Mouse (Mus musculus): ENCODE results near the gene Oat.

DNA sequence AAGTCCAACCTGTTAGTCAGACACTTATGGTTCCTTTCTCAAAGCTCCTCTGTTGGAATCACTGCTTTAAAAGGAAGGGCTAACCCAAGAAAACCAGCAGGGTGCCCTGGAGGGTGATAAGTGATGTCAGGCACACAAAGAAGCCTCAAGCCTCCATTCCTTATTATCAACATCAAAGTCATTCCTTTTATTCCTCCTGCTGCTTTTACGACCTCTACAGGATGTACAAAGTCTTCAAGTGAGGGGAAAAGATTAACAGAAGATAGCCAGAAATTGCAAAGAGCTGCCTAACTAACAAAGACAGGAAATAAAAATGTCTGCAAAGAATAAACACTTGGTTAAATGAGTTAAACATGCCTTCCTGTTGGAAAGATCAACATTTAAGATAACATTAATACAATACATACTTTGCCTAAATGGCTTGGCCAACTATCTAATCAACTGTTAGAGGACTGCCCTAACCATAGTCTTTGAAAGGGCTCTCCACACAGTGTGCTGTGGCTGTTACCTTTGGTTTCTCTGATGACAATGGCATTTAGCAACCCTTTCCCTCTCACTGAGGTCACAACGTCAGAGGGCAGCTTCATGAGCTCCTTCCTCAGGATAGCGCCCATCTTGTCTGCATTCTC, 16.9 kb downstream of the Oat start:
- TF ChIP-seq POLR2A (IDR thresholded peaks at IDR 0.05; ENCODE audit: control insufficient read depth, extremely low read depth, insufficient read depth, low read length, poor library complexity) (no peak), CTCF (IDR thresholded peaks at IDR 0.05; ENCODE audit: borderline replicate concordance, control insufficient read depth, extremely low read depth, insufficient read depth, low read length, poor library complexity) (no peak)

Measured in thymus, adult 2 months (tissue).